13 mouse cellular contexts compared by ENCODE assay signal in genomic region chr5:36099662-36100061, GRCm38 (mm10).
DNase-seq lines count a peak whose midpoint lies in the region; ATAC-seq lines count a peak whose summit lies in the region.
"Had no signal": no experiment of that assay in that cellular context is flagged by ENCODE, and none has a peak within 500 bp of the region (broad histone marks: within the 10 kb centered on the region; RNA-seq: fewer than 3 reads in every experiment).

No protein-coding gene starts in this region.

- no peak overlapping the region for H3K27ac ChIP-seq in kidney, embryonic 14.5 days (ENCODE audit: low read depth, low read length)
- no peak overlapping the region for H3K27ac ChIP-seq in heart, embryonic 12.5 days (ENCODE audit: poor library complexity, severe bottlenecking)
- H3K27ac ChIP-seq: liver, embryonic 14.5 days; stomach, embryonic 15.5 days had no signal

- DNase-seq in kidney, adult 18-20 months, result peak; percentile 66
- peak; percentile 42 for DNase-seq in adrenal gland, postnatal 14 days
- DNase-seq in kidney, adult 9 months, result peak; percentile 82
- peak; percentile 63 for DNase-seq in lung, postnatal 36 days
- no peak for DNase-seq in urinary bladder, adult 18-20 months (ENCODE audit: low spot score in 2 of 2)
- DNase-seq: cerebellum, adult 9-11 months; gastrocnemius, postnatal 25 days had no signal

- no peak overlapping the region for H3K4me2 ChIP-seq in kidney, embryonic 14.5 days (replicated peaks; ENCODE audit: low read depth, low read length)
- no peak overlapping the region for H3K4me2 ChIP-seq in heart, embryonic 12.5 days
- H3K4me2 ChIP-seq: stomach, embryonic 15.5 days had no signal

- ATAC-seq in kidney, embryonic 14.5 days (ENCODE audit: low FRiP score, low TSS enrichment), result no peak
- no peak for ATAC-seq in heart, embryonic 12.5 days (ENCODE audit: insufficient number of reproducible peaks, low FRiP score)
- ATAC-seq: activated CD4-positive, CD25-positive, alpha-beta regulatory T cell, adult 4 months; midbrain, embryonic 16.5 days had no signal

- H3K36me3 ChIP-seq in kidney, embryonic 14.5 days (ENCODE audit: control insufficient read depth, insufficient read depth, low read length), result no peaks in the 10 kb centered on the region
- H3K36me3 ChIP-seq in heart, embryonic 12.5 days, result no peaks in the 10 kb centered on the region
- H3K36me3 ChIP-seq: stomach, embryonic 15.5 days had no signal

- 59% methylated on average over 4 of the region's 4 CpGs for WGBS in kidney, embryonic 14.5 days
- 44% methylated on average over 4 of the region's 4 CpGs for WGBS in heart, embryonic 12.5 days

- H3K9ac ChIP-seq in kidney, embryonic 14.5 days (ENCODE audit: low read depth, low read length), result no peak overlapping the region
- H3K9ac ChIP-seq in heart, embryonic 12.5 days, result no peak overlapping the region
- H3K9ac ChIP-seq: liver, embryonic 14.5 days; stomach, embryonic 15.5 days had no signal

- H3K4me1 ChIP-seq in kidney, embryonic 14.5 days (ENCODE audit: control insufficient read depth, insufficient read depth, low read length), result no peaks in the 10 kb centered on the region
- peaks cover 22% of the 10 kb centered on the region for H3K4me1 ChIP-seq in heart, embryonic 12.5 days (replicated peaks)
- H3K4me1 ChIP-seq: stomach, embryonic 15.5 days had no signal

- H3K9me3 ChIP-seq in kidney, embryonic 14.5 days (ENCODE audit: control insufficient read depth, low read length), result no peaks in the 10 kb centered on the region
- peaks cover 2% of the 10 kb centered on the region; the same call in 1 of the 2 replicates for H3K9me3 ChIP-seq in heart, embryonic 12.5 days (replicated peaks)
- H3K9me3 ChIP-seq: stomach, embryonic 15.5 days had no signal

- no peaks in the 10 kb centered on the region for H3K27me3 ChIP-seq in kidney, embryonic 14.5 days (ENCODE audit: control insufficient read depth, insufficient read depth, low read length)
- no peaks in the 10 kb centered on the region for H3K27me3 ChIP-seq in heart, embryonic 12.5 days (replicated peaks)
- H3K27me3 ChIP-seq: stomach, embryonic 15.5 days had no signal

- H3K4me3 ChIP-seq in kidney, embryonic 14.5 days (ENCODE audit: low read length), result no peak overlapping the region
- no peak overlapping the region for H3K4me3 ChIP-seq in heart, embryonic 12.5 days
- H3K4me3 ChIP-seq: stomach, embryonic 15.5 days had no signal

Comparison
In these comparisons a context has a peak if more than half of its experiments do, and no peak if none do; other contexts are left out.
1. DNase-seq: peak in kidney, adult 18-20 months (single experiment), adrenal gland, postnatal 14 days (single experiment), kidney, adult 9 months (single experiment) and lung, postnatal 36 days (single experiment); none in urinary bladder, adult 18-20 months (0 of 2).